Mouse (Mus musculus) thymus, adult 2 months (tissue): ENCODE measurements around the gene Lgr4. TPM values are rescaled to one million over a fixed set of nuclear protein-coding genes. Genes with fewer than 3 reads are reported as not detected.

ENCODE experiments used
- DNase-seq: peaks from one replicate; pipeline ENCODE4 v3.0.0; 2021
- H3K27ac ChIP-seq: fragments of 200-500 bp; 2 replicates; pipeline ENCODE4 v1.5.1; 2012; ENCODE audit warnings: low read length, control low read depth; ENCODE audit not compliant: control insufficient read depth, insufficient read depth
- H3K27me3 ChIP-seq: fragments of 200-500 bp; 2 replicates; pipeline ENCODE4 v1.6.1; 2012; ENCODE audit warnings: mild to moderate bottlenecking, low read length, moderate library complexity, mixed read lengths; ENCODE audit not compliant: control insufficient read depth, insufficient read depth
- H3K36me3 ChIP-seq: fragments of 200-500 bp; 2 replicates; pipeline ENCODE4 v1.6.1; 2012; ENCODE audit warnings: mild to moderate bottlenecking, low read length, moderate library complexity; ENCODE audit not compliant: control insufficient read depth, insufficient read depth
- H3K4me1 ChIP-seq: fragments of 200-500 bp; replicated peaks from 2 replicates; pipeline ENCODE4 v1.6.1; 2012; ENCODE audit warnings: low read length; ENCODE audit not compliant: control insufficient read depth, insufficient read depth
- H3K4me3 ChIP-seq: fragments of 200-500 bp; 2 replicates; pipeline ENCODE4 v1.5.1; 2012; ENCODE audit warnings: mild to moderate bottlenecking, low read length, control low read depth, moderate library complexity; ENCODE audit not compliant: control insufficient read depth, insufficient read depth
- CTCF ChIP-seq: fragments of 200-500 bp; IDR thresholded peaks from 2 replicates; pipeline ENCODE4 v1.5.1; 2012; ENCODE audit warnings: mild to moderate bottlenecking, control low read depth, low read length, moderate library complexity, borderline replicate concordance; ENCODE audit not compliant: control insufficient read depth, poor library complexity, insufficient read depth; ENCODE audit errors: extremely low read depth
- POLR2A ChIP-seq: fragments of 200-500 bp; IDR thresholded peaks from 2 replicates; pipeline ENCODE4 v1.6.1; 2012; ENCODE audit warnings: mild to moderate bottlenecking, low read length, control low read depth, moderate library complexity; ENCODE audit not compliant: control insufficient read depth, poor library complexity, insufficient read depth; ENCODE audit errors: extremely low read depth
- WGBS: fragments of 180-500 bp; shearing (Covaris S2); methylation state at CpG from one replicate; pipeline ENCODE4 v1.1.7; 2018; 5-methylcytosine and 5-hydroxymethylcytosine counted together
- polyA plus RNA-seq: library from polyadenylated mRNA; depleted of rRNA; stranded (reverse); fragments of >200 nt; gene quantifications from 2 replicates; pipeline ENCODE4 v1.2.3, GENCODE M21; 2012

Gene Lgr4
- polyA plus RNA-seq, 1 experiment, result 7.2 TPM

DNA sequence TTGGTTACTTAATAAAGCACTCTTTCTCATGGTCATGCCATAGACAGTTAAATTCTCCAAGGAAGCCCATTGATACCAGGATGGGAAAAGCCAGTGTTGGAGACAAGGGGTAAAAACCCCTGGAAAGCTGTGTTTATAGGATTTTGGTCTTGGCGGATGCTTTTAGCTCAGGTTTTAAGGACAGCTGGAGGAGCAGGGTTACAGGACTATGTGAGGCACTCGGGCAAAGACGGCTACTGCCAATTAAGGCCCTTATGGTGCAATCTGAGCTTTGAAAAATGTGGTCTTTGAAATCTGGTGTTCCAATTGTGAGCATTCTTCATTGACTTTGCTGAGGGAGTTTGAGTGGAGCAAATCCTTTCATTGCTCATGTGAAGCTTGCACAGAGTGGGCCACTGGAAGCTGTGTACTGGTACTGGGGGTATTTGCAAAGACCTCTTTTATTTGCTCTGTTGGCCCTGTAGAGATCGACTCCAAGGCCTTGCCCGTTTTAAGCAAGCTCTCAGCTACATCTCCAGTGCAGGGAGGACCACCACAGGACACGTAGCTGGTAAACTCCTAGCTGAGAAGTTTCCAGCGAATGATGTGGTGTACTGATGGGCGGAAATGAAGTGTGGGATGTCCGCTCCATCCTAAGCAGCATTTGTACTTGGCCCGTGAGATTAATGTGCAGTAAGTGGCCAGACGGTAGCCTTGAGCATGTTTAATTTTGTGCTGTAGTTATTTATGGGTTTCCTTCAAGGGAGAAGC, 68.8 kb downstream of the Lgr4 start:
- no peak overlapping the region for H3K27ac ChIP-seq
- H3K4me3 ChIP-seq, result no peak overlapping the region
- no peaks in the 10 kb centered on the region for H3K27me3 ChIP-seq
- DNase-seq, result no peak
- H3K36me3 ChIP-seq, result no peaks in the 10 kb centered on the region
- WGBS, result 92% methylated on average over 11 of the region's 11 CpGs
- no peak for TF ChIP-seq CTCF
- no peak for TF ChIP-seq POLR2A
- no peaks in the 10 kb centered on the region for H3K4me1 ChIP-seq

- Histone ChIP-seq H3K27ac (no peak overlapping the region), H3K36me3 (no peaks in the 10 kb centered on the region), H3K4me3 (no peak overlapping the region), H3K4me1 (no peaks in the 10 kb centered on the region), H3K27me3 (no peaks in the 10 kb centered on the region)
- 96% methylated on average over 5 of the region's 5 CpGs for WGBS
- TF ChIP-seq CTCF, result no peak
- TF ChIP-seq POLR2A, result no peak
- DNase-seq, result no peak
These were observed 70.5 kb downstream of the Lgr4 start for GRCm38 (mm10) chr2:109987946-109988345.

DNA sequence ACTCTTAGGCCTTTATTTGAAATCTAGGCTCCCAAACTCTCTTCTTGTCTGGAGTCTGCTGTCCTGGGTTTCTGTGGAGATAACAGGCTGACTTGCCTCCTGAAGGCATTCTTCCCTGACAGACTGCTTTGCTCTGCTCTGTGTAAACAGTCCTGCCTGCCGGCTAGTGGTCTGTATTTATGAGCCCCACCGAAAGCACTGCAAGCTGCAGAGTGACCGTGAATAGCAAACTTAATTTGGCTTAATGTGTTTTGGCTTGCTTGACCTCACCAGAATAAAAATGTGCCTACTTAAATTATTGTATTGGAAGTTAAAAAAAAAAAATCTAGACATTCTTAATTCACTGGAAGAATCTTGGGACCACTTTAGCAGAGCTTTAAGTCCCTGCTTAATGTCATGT, 71.7 kb downstream of the Lgr4 start:
- 92% methylated on average over 3 of the region's 3 CpGs for WGBS
- no peak overlapping the region for H3K4me3 ChIP-seq
- no peak for DNase-seq
- H3K27ac ChIP-seq, result no peak overlapping the region
- H3K27me3 ChIP-seq, result no peaks in the 10 kb centered on the region
- H3K36me3 ChIP-seq, result no peaks in the 10 kb centered on the region
- H3K4me1 ChIP-seq, result no peaks in the 10 kb centered on the region
- TF ChIP-seq POLR2A (no peak), CTCF (no peak)

DNA sequence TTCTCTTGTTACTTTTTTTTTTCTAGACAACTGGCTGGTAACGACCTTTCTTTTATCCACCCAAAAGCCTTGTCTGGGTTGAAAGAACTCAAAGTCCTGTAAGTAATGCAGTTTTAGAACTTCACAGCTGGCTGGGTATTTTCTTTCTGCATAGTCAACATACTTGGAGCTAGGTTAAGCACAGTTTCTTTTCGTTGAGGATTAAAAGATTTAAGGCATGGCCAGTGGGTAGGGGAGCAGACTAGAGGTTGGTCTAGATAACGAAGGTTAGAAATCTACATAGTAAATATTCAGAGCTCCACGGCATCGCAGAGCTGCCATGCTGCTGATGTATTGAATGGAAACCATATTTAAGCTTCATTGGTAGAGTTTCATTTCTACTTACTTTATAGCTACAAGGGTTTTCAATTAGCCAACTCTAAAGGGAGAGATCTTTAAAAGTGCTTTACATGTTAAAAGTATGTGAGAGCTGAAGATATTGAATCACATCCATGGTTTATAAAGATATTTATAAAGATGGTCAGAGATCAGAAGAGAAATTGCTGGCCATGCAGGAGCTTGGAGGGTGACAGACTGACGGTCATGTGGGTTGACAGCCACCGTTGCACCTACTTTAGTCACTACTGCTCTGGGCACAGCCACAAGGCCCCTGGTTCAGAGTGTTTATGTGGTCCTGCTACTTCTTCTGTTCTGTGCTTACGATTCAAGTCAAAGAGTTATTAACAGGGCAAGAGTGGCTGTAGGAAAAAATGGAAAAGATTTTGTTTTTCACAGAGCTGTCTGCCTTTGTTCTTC, 72.4 kb downstream of the Lgr4 start:
- Histone ChIP-seq H3K27me3 (no peaks in the 10 kb centered on the region), H3K27ac (no peak overlapping the region), H3K4me3 (no peak overlapping the region), H3K36me3 (no peaks in the 10 kb centered on the region), H3K4me1 (no peaks in the 10 kb centered on the region)
- 91% methylated on average over 8 of the region's 8 CpGs for WGBS
- no peak for DNase-seq
- TF ChIP-seq POLR2A (no peak), CTCF (no peak)

- Histone ChIP-seq H3K4me1 (no peaks in the 10 kb centered on the region), H3K27me3 (no peaks in the 10 kb centered on the region), H3K36me3 (no peaks in the 10 kb centered on the region), H3K4me3 (no peak overlapping the region), H3K27ac (no peak overlapping the region)
- no peak for TF ChIP-seq POLR2A
- no peak for TF ChIP-seq CTCF
- 98% methylated on average over 1 of the region's 1 CpGs for WGBS
- no peak for DNase-seq
These were observed 74.3 kb downstream of the Lgr4 start for GRCm38 (mm10) chr2:109991754-109992153.

GRCm38 (mm10) chr2:109992448-109993073, 75.1 kb downstream of the Lgr4 start:
- TF ChIP-seq POLR2A (no peak), CTCF (no peak)
- Histone ChIP-seq H3K4me3 (no peak overlapping the region), H3K27ac (no peak overlapping the region), H3K4me1 (no peaks in the 10 kb centered on the region), H3K36me3 (no peaks in the 10 kb centered on the region), H3K27me3 (no peaks in the 10 kb centered on the region)
- DNase-seq, result no peak
- 53% methylated on average over 11 of the region's 11 CpGs for WGBS
